Mouse (Mus musculus): Measurements from ENCODE around the gene Zkscan2.

Zkscan2 gene

DNA sequence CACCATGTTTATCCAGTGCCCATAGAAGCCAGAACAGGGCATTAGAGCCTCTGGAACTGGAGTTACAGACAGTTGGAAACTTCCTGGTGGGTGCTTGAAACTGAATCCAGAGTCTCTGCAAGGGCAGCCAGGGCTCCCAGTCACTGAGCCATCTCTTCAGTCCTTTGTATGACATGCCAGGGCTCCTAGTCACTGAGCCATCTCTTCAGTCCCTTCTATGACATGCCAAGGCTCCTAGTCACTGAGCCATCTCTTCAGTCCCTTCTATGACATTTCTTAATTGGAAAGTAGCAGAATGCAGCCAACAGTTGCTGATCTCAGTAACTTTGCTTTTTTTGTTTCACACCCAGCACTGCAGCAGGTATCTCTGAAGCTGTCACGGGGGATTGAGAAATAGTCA, 58.2 kb downstream of the Zkscan2 start:
- DNase-seq (ENCODE audit: low read depth, low spot score), result no peak

DNA sequence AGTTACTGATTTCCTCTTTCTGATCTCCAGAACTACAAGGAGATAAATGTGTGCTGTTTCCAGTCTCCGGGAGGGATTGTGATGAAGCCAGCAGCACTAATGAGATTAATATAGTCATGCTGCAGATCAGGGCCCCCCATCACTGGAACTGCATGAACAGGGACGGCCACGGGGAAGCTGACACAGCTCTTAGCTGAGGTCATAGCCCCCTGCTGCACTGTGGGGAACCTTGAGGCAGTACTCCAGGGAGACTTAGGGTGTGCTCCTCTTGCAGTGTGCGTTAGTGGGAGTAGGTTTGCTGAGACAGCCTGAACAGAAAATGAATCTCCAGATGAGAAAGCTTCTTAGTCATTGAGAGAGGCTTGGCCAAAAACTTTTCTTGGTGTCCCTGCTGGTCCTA, 69.0 kb downstream of the Zkscan2 start:
- no peak for DNase-seq (ENCODE audit: low read depth, low spot score)

DNA sequence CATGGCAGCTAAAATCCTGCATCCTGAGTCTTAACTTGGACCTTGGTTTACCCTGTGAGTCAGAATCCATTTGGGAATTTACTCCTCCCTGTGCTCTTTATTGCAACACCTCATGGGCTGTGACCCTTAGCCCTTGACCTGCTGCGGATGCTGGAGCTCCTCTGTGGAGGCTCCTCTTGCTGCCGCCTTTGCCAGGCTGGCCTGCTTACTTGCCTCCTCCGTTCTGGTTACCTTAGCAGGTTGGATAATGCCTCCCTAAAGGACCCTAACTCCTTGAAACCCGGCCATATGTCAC, 69.9 kb downstream of the Zkscan2 start:
- no peak for DNase-seq (ENCODE audit: low read depth, low spot score)

DNA sequence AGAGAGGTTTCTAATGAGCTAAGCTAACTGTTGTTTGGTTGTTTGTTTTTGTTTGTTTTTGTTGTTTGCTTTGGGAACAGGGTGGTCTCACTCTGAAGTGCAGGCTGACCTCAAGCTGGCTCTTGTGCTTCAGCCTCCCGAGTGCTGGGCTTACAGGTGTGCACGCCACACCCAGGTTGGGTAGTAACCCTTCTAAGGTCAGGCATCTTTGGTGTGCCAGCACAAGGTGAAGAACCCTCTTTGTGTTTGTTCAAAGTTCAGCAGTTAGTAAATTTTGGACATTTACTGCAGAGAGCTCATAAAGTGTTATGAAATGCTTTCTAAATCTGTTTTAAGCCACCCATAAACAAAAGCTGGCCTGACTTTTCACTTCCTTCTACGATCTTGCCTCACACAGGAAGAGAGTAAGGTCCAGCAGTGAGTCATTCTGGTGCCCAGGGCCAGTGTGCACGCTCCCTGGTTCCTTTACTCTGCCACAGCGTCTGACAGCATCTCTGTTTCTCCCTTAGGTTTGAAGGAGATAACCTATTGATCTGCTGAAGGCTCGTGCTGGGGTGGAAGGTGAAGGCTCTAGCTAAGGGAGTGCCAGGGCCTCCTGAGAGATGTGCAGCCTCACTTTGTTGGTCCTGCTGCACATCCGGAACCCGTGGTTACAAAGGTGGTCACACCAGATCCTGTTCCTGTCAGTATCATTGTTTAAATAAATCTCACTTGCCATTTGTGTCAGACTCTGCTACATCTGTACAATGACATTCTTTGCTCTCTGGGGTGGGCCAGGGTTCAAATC, 70.4 kb downstream of the Zkscan2 start:
- DNase-seq (ENCODE audit: low read depth, low spot score), result no peak

Data from brain, adult 2 months (tissue).